Mouse (Mus musculus) kidney, adult 9 months (tissue): ENCODE measurements at regions not wholly inside any gene's neighbourhood (a gene's known extent, or its start where the extent isn't known, plus 50 kb on each side); places are given as distances from the start of the nearest gene placed in this dataset.
A peak's percentile ranks its signal among the peaks of the same experiment; 100 is the strongest.

Source experiments
- DNase-seq: peaks from one replicate; pipeline ENCODE4 v3.0.0; 2022

GRCm38 (mm10) chr2:79510485-79511094, 54.0 kb upstream of the Cerkl start:
- DNase-seq = no peak

- DNase-seq = no peak
Observed at GRCm38 (mm10) chr2:79511108-79511507, 54.5 kb upstream of the Cerkl start.

- peak; percentile 88 for DNase-seq
Observed at GRCm38 (mm10) chr2:79511676-79512323, 55.2 kb upstream of the Cerkl start.

- no peak for DNase-seq
Observed at GRCm38 (mm10) chr2:79512374-79512773, 55.8 kb upstream of the Cerkl start.

- no peak for DNase-seq
Observed at GRCm38 (mm10) chr2:79513726-79514125, 57.1 kb upstream of the Cerkl start.

GRCm38 (mm10) chr2:79518046-79518750, 61.6 kb upstream of the Cerkl start:
- DNase-seq = no peak

GRCm38 (mm10) chr2:79519799-79520449, 63.3 kb upstream of the Cerkl start:
- peak; percentile 71 for DNase-seq

- DNase-seq = peak; percentile 42
Observed at GRCm38 (mm10) chr2:79523441-79523840, 66.9 kb upstream of the Cerkl start.

GRCm38 (mm10) chr2:79527529-79527928, 70.9 kb upstream of the Cerkl start:
- DNase-seq = no peak

GRCm38 (mm10) chr2:79528347-79528990, 71.9 kb upstream of the Cerkl start:
- DNase-seq = no peak

GRCm38 (mm10) chr2:79529185-79529584, 72.6 kb upstream of the Cerkl start:
- DNase-seq = no peak

GRCm38 (mm10) chr2:79532610-79533160, 76.1 kb upstream of the Cerkl start:
- no peak for DNase-seq

GRCm38 (mm10) chr2:79537126-79537875, 80.7 kb upstream of the Cerkl start:
- no peak for DNase-seq

- peak; percentile 64 for DNase-seq
Observed at GRCm38 (mm10) chr2:79540384-79540783, 83.8 kb upstream of the Cerkl start.

GRCm38 (mm10) chr2:79542191-79542980, 85.8 kb upstream of the Cerkl start:
- no peak for DNase-seq

- peak; percentile 68 for DNase-seq
Observed at GRCm38 (mm10) chr2:79543456-79543855, 86.9 kb upstream of the Cerkl start.

- no peak for DNase-seq
Observed at GRCm38 (mm10) chr2:79543948-79544792, 87.6 kb upstream of the Cerkl start.

GRCm38 (mm10) chr2:79544793-79545260, 88.2 kb upstream of the Cerkl start:
- DNase-seq = peak; percentile 39

- no peak for DNase-seq
Observed at GRCm38 (mm10) chr2:79546206-79546605, 88.9 kb upstream of the Itprid2 start.

- no peak for DNase-seq
Observed at GRCm38 (mm10) chr2:79547284-79547683, 87.9 kb upstream of the Itprid2 start.
